Mouse (Mus musculus) cerebellum, postnatal 4 days (tissue): ENCODE measurements around the gene Zfp605.
"Not testable (repeated sequence)": the region's sequence is repeated elsewhere in the genome, so short reads cannot be mapped to it uniquely, and the experiment has no call there.

Experiments
- DNase-seq, 2 experiments: peaks; one replicate each; pipeline ENCODE4 v3.0.0; 2022; ENCODE audit warnings: low spot score in 2 of 2, mixed read lengths in 1 of 2

The Zfp605 gene

GRCm38 (mm10) chr5:110107581-110108304 lies 2.1 kb upstream of the Zfp605 start, which contains the start of gene Gtpbp6:
Gene Gtpbp6 (minus strand): TSS chr5:110108197.
- DNase-seq: peak; percentile 80 to 91

- DNase-seq: no peak
Measured at GRCm38 (mm10) chr5:110108305-110108628, 1.6 kb upstream of the Zfp605 start.

- not testable (repeated sequence) for DNase-seq
Measured at GRCm38 (mm10) chr5:110122380-110122779, 12.5 kb downstream of the Zfp605 start.

- DNase-seq: peak; percentile 98 to 99
Measured at GRCm38 (mm10) chr5:110135293-110136086, 25.6 kb downstream of the Zfp605 start, which contains the start of gene Chfr. Gene Chfr (plus strand): TSS chr5:110135842.

GRCm38 (mm10) chr5:110136087-110136464 lies 26.2 kb downstream of the Zfp605 start:
- DNase-seq: no peak

GRCm38 (mm10) chr5:110137816-110138215 lies 27.9 kb downstream of the Zfp605 start:
- DNase-seq: no peak

- DNase-seq: no peak
Measured at GRCm38 (mm10) chr5:110139325-110139724, 29.4 kb downstream of the Zfp605 start.

GRCm38 (mm10) chr5:110140424-110140823 lies 30.5 kb downstream of the Zfp605 start:
- no peak for DNase-seq

GRCm38 (mm10) chr5:110142309-110142708 lies 32.4 kb downstream of the Zfp605 start:
- no peak for DNase-seq

GRCm38 (mm10) chr5:110143007-110143406 lies 33.1 kb downstream of the Zfp605 start:
- DNase-seq: no peak

GRCm38 (mm10) chr5:110169374-110169773 lies 59.5 kb downstream of the Zfp605 start:
- DNase-seq: no peak

- peak; percentile 77 to 90 for DNase-seq
Measured at GRCm38 (mm10) chr5:110176362-110177020, 66.6 kb downstream of the Zfp605 start, which contains the start of gene Golga3. Gene Golga3 (plus strand): TSS chr5:110176701.

- peak in 1 of 2 experiments; percentile 29 for DNase-seq
Measured at GRCm38 (mm10) chr5:110177021-110177420, 67.1 kb downstream of the Zfp605 start.

- DNase-seq: no peak
Measured at GRCm38 (mm10) chr5:110178628-110179027, 68.7 kb downstream of the Zfp605 start.
